Mouse (Mus musculus): ENCODE results near the gene Wnt6.

DNA sequence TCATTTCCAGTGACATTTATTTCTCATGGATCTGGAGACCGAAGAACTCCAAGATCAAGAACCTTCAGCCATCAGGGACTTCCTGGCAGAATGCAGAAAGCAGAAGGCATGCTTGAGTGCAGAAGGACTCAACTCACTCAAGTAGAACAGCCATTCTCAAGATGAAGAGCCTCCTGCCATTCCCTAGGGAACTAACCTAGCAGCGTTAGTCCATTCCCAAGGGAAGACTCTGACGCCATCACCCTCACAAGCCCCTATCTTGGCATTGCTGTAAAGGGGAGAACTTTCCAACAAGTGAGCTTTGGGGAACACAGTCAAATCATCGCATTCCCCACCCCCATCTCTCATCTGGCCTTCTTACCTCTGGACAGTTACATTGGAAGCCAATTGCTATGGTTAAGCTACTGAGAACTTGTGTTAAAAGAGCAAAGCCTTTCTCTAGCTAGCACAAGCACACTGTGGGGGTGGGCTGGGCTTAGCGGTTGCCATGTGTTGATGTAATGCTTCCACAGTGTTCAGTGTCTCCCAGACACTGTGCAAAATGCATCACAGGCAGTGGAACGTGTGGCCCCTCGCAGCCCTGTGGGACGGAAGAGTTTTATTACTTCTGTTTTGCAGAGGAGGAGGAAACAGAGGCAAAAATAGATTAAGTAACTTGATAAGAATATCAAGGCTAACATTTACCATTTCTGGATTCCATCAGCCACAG is 18.3 kb upstream of the Wnt6 start:
- no peak for TF ChIP-seq POLR2A (IDR thresholded peaks at IDR 0.05; ENCODE audit: borderline replicate concordance, low read depth, low read length)
- no peak for TF ChIP-seq CTCF (IDR thresholded peaks at IDR 0.05; ENCODE audit: low read depth, low read length)
